ENCODE assay signal across 8 mouse cellular contexts in genomic region chr7:80860729-80861274, GRCm38 (mm10). TPM values are rescaled to one million over a fixed set of nuclear protein-coding genes. Genes with fewer than 3 reads are reported as not detected.
A peak's percentile ranks its signal among the peaks of the same experiment; 100 is the strongest.
DNase-seq lines count a peak whose midpoint lies in the region; ATAC-seq and TF ChIP-seq lines count a peak whose summit lies in the region.

Gene Zscan2 (plus strand): TSS chr7:80860920.

- DNase-seq in 3T3-L1 (ENCODE audit: low read depth, low spot score), result peak; percentile 96
- peak; percentile 65 to 84 for DNase-seq in adrenal gland, postnatal 4 days (ENCODE audit: low spot score in 2 of 2)
- DNase-seq in embryonic facial prominence, embryonic 14.5 days (ENCODE audit: low spot score), result peak; percentile 98
- DNase-seq in heart, adult 2 months, result peak; percentile 90 to 94
- DNase-seq in kidney, adult 8-10 months, result peak; percentile 93 to 94
- DNase-seq in spleen, postnatal 10 days (ENCODE audit: low spot score in 2 of 2), result peak; percentile 71 to 82

- H3K36me3 ChIP-seq in embryonic facial prominence, embryonic 14.5 days (ENCODE audit: control insufficient read depth, insufficient read depth, low read length), result peaks cover 28% of the 10 kb centered on the region
- peaks cover 2% of the 10 kb centered on the region; the same call in 1 of the 2 replicates for H3K36me3 ChIP-seq in heart, adult 2 months (ENCODE audit: control insufficient read depth, insufficient read depth, low read length)
- peaks cover 30% of the 10 kb centered on the region for H3K36me3 ChIP-seq in limb, embryonic 13.5 days
- H3K36me3 ChIP-seq in midbrain, embryonic 16.5 days (ENCODE audit: control insufficient read depth, insufficient read depth, low read length), result 0 out of 2 replicates have a peak, but pooled peaks cover 5% of the 10 kb centered on the region

- peak within 1 kb of the TSS; percentile 92 for H3K4me2 ChIP-seq in embryonic facial prominence, embryonic 14.5 days (ENCODE audit: low read depth, low read length)
- peak within 1 kb of the TSS; percentile 80 for H3K4me2 ChIP-seq in limb, embryonic 13.5 days (replicated peaks)
- H3K4me2 ChIP-seq in midbrain, embryonic 16.5 days (ENCODE audit: low read length), result peak within 1 kb of the TSS; percentile 68

- WGBS in embryonic facial prominence, embryonic 14.5 days, result 1% methylated on average over 21 of the region's 40 CpGs
- under 1% methylated on average over 40 of the region's 40 CpGs for WGBS in heart, adult 2 months
- under 1% methylated on average over 38 of the region's 40 CpGs for WGBS in limb, embryonic 13.5 days
- WGBS in midbrain, embryonic 16.5 days, result 0% methylated on average over 35 of the region's 40 CpGs

- H3K4me1 ChIP-seq in embryonic facial prominence, embryonic 14.5 days (ENCODE audit: control insufficient read depth, insufficient read depth, low read length), result peaks cover 15% of the 10 kb centered on the region; the same call in 1 of the 2 replicates
- peaks cover 13% of the 10 kb centered on the region for H3K4me1 ChIP-seq in heart, adult 2 months (ENCODE audit: control insufficient read depth, insufficient read depth, low read length)
- H3K4me1 ChIP-seq in limb, embryonic 13.5 days, result peaks cover 28% of the 10 kb centered on the region
- H3K4me1 ChIP-seq in midbrain, embryonic 16.5 days (ENCODE audit: control insufficient read depth, insufficient read depth, low read length), result peaks cover 36% of the 10 kb centered on the region

- H3K4me3 ChIP-seq in embryonic facial prominence, embryonic 14.5 days (ENCODE audit: low read depth, low read length), result peak within 1 kb of the TSS; percentile 90
- H3K4me3 ChIP-seq in heart, adult 2 months, result peak within 1 kb of the TSS; percentile 100
- peak within 1 kb of the TSS; percentile 81 for H3K4me3 ChIP-seq in limb, embryonic 13.5 days
- H3K4me3 ChIP-seq in midbrain, embryonic 16.5 days (ENCODE audit: low read depth, low read length), result peak within 1 kb of the TSS; percentile 83

- no peaks in the 10 kb centered on the region for H3K27me3 ChIP-seq in embryonic facial prominence, embryonic 14.5 days (replicated peaks; ENCODE audit: control insufficient read depth, insufficient read depth, low read length)
- no peaks in the 10 kb centered on the region for H3K27me3 ChIP-seq in heart, adult 2 months (ENCODE audit: control insufficient read depth, insufficient read depth, low read length)
- no peaks in the 10 kb centered on the region for H3K27me3 ChIP-seq in limb, embryonic 13.5 days
- H3K27me3 ChIP-seq in midbrain, embryonic 16.5 days (ENCODE audit: control insufficient read depth, insufficient read depth, low read depth, low read length), result no peaks in the 10 kb centered on the region

- peak; percentile 70 for TF ChIP-seq POLR2A in heart, adult 2 months (IDR thresholded peaks at IDR 0.05; ENCODE audit: insufficient read depth, low read depth, low read length)

- intact Hi-C loops in heart, adult 2 months (cut with DNase I), result loop anchor here (5.0 kb wide), 1 partner anchor 131 kb away; the partner anchor contains the start of gene Zfp592

- ATAC-seq in embryonic facial prominence, embryonic 14.5 days (ENCODE audit: low read depth), result peak; percentile 99
- ATAC-seq in limb, embryonic 13.5 days (ENCODE audit: low FRiP score, low read depth), result peak; percentile 98
- ATAC-seq in midbrain, embryonic 16.5 days, result peak; percentile 98

- H3K27ac ChIP-seq in embryonic facial prominence, embryonic 14.5 days (replicated peaks; ENCODE audit: low read depth, low read length), result peak within 1 kb of the TSS; percentile 81
- H3K27ac ChIP-seq in heart, adult 2 months, result peak within 1 kb of the TSS; percentile 91
- H3K27ac ChIP-seq in limb, embryonic 13.5 days, result peak within 1 kb of the TSS; percentile 79; the same call in 1 of the 2 replicates
- peak within 1 kb of the TSS; percentile 92 for H3K27ac ChIP-seq in midbrain, embryonic 16.5 days (ENCODE audit: low read length)

- peak within 1 kb of the TSS; percentile 91 for H3K9ac ChIP-seq in embryonic facial prominence, embryonic 14.5 days (ENCODE audit: low read depth, low read length)
- H3K9ac ChIP-seq in heart, adult 2 months (ENCODE audit: low read depth, low read length), result peak within 1 kb of the TSS; percentile 93
- peak within 1 kb of the TSS; percentile 94 for H3K9ac ChIP-seq in limb, embryonic 13.5 days
- H3K9ac ChIP-seq in midbrain, embryonic 16.5 days (ENCODE audit: low read depth, low read length), result peak within 1 kb of the TSS; percentile 98

- H3K9me3 ChIP-seq in embryonic facial prominence, embryonic 14.5 days (ENCODE audit: control insufficient read depth, low read length), result no peaks in the 10 kb centered on the region
- no peaks in the 10 kb centered on the region for H3K9me3 ChIP-seq in limb, embryonic 13.5 days
- H3K9me3 ChIP-seq in midbrain, embryonic 16.5 days (replicated peaks; ENCODE audit: control insufficient read depth, low read length, poor library complexity, severe bottlenecking), result no peaks in the 10 kb centered on the region

- no peak for TF ChIP-seq EP300 in heart, adult 2 months (IDR thresholded peaks at IDR 0.05; ENCODE audit: insufficient read depth, low read depth, low read length)

- 0 out of 2 replicates have a peak, but pooled peaks cover 1% of the 10 kb centered on the region for H3K79me2 ChIP-seq in heart, adult 2 months (replicated peaks; ENCODE audit: control insufficient read depth, insufficient read depth, low read length)

- TF ChIP-seq CTCF in heart, adult 2 months (IDR thresholded peaks at IDR 0.05), result no peak

RNA-seq across cellular contexts. Expression of gene Zscan2, which starts in this region (rescaled TPM):
- total RNA-seq in adrenal gland, postnatal 4 days (2021), result 10 to 100 TPM; 13.4 to 14.2 TPM
- 1.8 and 2.1 TPM in 2 replicates for polyA plus RNA-seq in embryonic facial prominence, embryonic 14.5 days (2014; fragmentation: Nextera tagmentation; extraction: Ambion mirVana)
- 1 to 10 TPM; 5.7 to 6.3 TPM for total RNA-seq in heart, adult 2 months (2021)
- polyA plus RNA-seq in heart, adult 2 months (2012; rRNA removed), result 3.0 and 4.0 TPM in 2 replicates
- polyA plus RNA-seq in limb, embryonic 13.5 days (2015; fragmentation: Nextera tagmentation; extraction: Ambion mirVana), result 3.6 and 4.5 TPM in 2 replicates
- 4.0 TPM in 2 replicates for polyA plus RNA-seq in midbrain, embryonic 16.5 days (2015; fragmentation: Nextera tagmentation; extraction: Ambion mirVana)

Comparison
In these comparisons a context has a peak if more than half of its experiments do, and no peak if none do; other contexts are left out.
1. Peak in every context shown above with its lines: DNase-seq, ATAC-seq, H3K4me3 ChIP-seq and H3K27ac ChIP-seq.